Mouse (Mus musculus): ENCODE results near the gene Hist1h2bl. TPM values are rescaled to one million over a fixed set of nuclear protein-coding genes. Genes with fewer than 3 reads are reported as not detected.

Hist1h2bl gene
- total and polyA plus RNA-seq, 2 experiments from 2014 or later, result 0.98 to 431 TPM

- Histone ChIP-seq H3K27me3 (ENCODE audit: control insufficient read depth, insufficient read depth, low read length) (no peaks in the 10 kb centered on the region), H3K36me3 (replicated peaks; ENCODE audit: control insufficient read depth, insufficient read depth, low read length) (no peaks in the 10 kb centered on the region), H3K27ac (ENCODE audit: low read depth) (no peak within 1 kb of the TSS), H3K4me3 (ENCODE audit: low read depth, low read length) (no peak within 1 kb of the TSS), H3K9me3 (replicated peaks; ENCODE audit: control insufficient read depth, low read length) (no peaks in the 10 kb centered on the region), H3K4me1 (ENCODE audit: control insufficient read depth, insufficient read depth) (no peaks in the 10 kb centered on the region), H3K4me2 (ENCODE audit: low read depth, low read length) (no peak within 1 kb of the TSS), H3K9ac (replicated peaks; ENCODE audit: low read depth, low read length) (no peak within 1 kb of the TSS)
- no peak for TF ChIP-seq EP300 (IDR thresholded peaks at IDR 0.05; ENCODE audit: low read depth)
- no peak for TF ChIP-seq CTCF (IDR thresholded peaks at IDR 0.05; ENCODE audit: low read depth)
- ATAC-seq (ENCODE audit: insufficient read depth, low read depth), result no peak
- no peak for DNase-seq (ENCODE audit: low spot score)
These were observed 18.1 kb downstream of the Hist1h2bl start, which contains the start of gene Olfr1359 for GRCm38 (mm10) chr13:21697811-21698210. Gene Olfr1359, plus strand, starts transcription at chr13:21698111.

GRCm38 (mm10) chr13:21677305-21677704 is 38.6 kb downstream of the Hist1h2bl start, which contains the start of gene Olfr1360:
Gene Olfr1360, minus strand, starts transcription at chr13:21677405.
- DNase-seq (ENCODE audit: low spot score), result no peak
- no peaks in the 10 kb centered on the region for H3K27me3 ChIP-seq (ENCODE audit: control insufficient read depth, insufficient read depth, low read length)
- ATAC-seq (ENCODE audit: insufficient read depth, low read depth), result no peak
- H3K4me3 ChIP-seq (ENCODE audit: low read depth, low read length), result no peak within 1 kb of the TSS
- TF ChIP-seq CTCF (IDR thresholded peaks at IDR 0.05; ENCODE audit: low read depth), result no peak
- TF ChIP-seq EP300 (IDR thresholded peaks at IDR 0.05; ENCODE audit: low read depth), result no peak
- H3K4me2 ChIP-seq (ENCODE audit: low read depth, low read length), result no peak within 1 kb of the TSS
- no peaks in the 10 kb centered on the region for H3K36me3 ChIP-seq (replicated peaks; ENCODE audit: control insufficient read depth, insufficient read depth, low read length)
- H3K27ac ChIP-seq (ENCODE audit: low read depth), result no peak within 1 kb of the TSS
- no peak within 1 kb of the TSS for H3K9ac ChIP-seq (replicated peaks; ENCODE audit: low read depth, low read length)
- 70% methylated on average over 2 of the region's 2 CpGs for WGBS
- no peaks in the 10 kb centered on the region for H3K9me3 ChIP-seq (replicated peaks; ENCODE audit: control insufficient read depth, low read length)
- no peaks in the 10 kb centered on the region for H3K4me1 ChIP-seq (ENCODE audit: control insufficient read depth, insufficient read depth)

Small RNAs within 50 kb of the gene (microRNA-seq; reads per million reads assigned to microRNA genes)
- not detected for gene Gm44357
- gene Gm44367, result not detected
- gene Gm44454, result not detected

Other genes with a start within 250 kb of the Hist1h2bl start
Only the 30 nearest of the 32 such genes appear.
- not detected in 2 replicates for gene Gm10065, start 236.7 kb downstream of the Hist1h2bl start, total RNA-seq (2014; rRNA removed; ENCODE audit: low replicate concordance)
- not detected in 2 replicates for gene Gm10065, start 236.7 kb downstream of the Hist1h2bl start, polyA plus RNA-seq (2015; fragmentation: Nextera tagmentation; extraction: Ambion mirVana)
- 0.08 and 0.15 TPM in 2 replicates for gene AK157302, start 220.9 kb downstream of the Hist1h2bl start, total RNA-seq (2014; rRNA removed; ENCODE audit: low replicate concordance)
- gene AK157302, start 220.9 kb downstream of the Hist1h2bl start, polyA plus RNA-seq (2015; fragmentation: Nextera tagmentation; extraction: Ambion mirVana), result 0.93 and 1.3 TPM in 2 replicates
- gene Gm11273, start 214.7 kb downstream of the Hist1h2bl start, total RNA-seq (2014; rRNA removed; ENCODE audit: low replicate concordance), result 54.7 and 58.8 TPM in 2 replicates
- 27.8 and 29.0 TPM in 2 replicates for gene Gm11273, start 214.7 kb downstream of the Hist1h2bl start, polyA plus RNA-seq (2015; fragmentation: Nextera tagmentation; extraction: Ambion mirVana)
- gene Zkscan8, start 185.0 kb downstream of the Hist1h2bl start, total RNA-seq (2014; rRNA removed; ENCODE audit: low replicate concordance), result 7.1 and 10.9 TPM in 2 replicates
- 3.0 and 3.4 TPM in 2 replicates for gene Zkscan8, start 185.0 kb downstream of the Hist1h2bl start, polyA plus RNA-seq (2015; fragmentation: Nextera tagmentation; extraction: Ambion mirVana)
- not detected in 2 replicates for gene Olfr1366, start 173.3 kb downstream of the Hist1h2bl start, total RNA-seq (2014; rRNA removed; ENCODE audit: low replicate concordance)
- gene Olfr1366, start 173.3 kb downstream of the Hist1h2bl start, polyA plus RNA-seq (2015; fragmentation: Nextera tagmentation; extraction: Ambion mirVana), result not detected in 2 replicates
- gene Olfr1535, start 156.2 kb downstream of the Hist1h2bl start, total RNA-seq (2014; rRNA removed; ENCODE audit: low replicate concordance), result not detected in 2 replicates
- gene Olfr1535, start 156.2 kb downstream of the Hist1h2bl start, polyA plus RNA-seq (2015; fragmentation: Nextera tagmentation; extraction: Ambion mirVana), result 0.03 TPM in 1 of 2 replicates, not detected in the other
- not detected in 2 replicates for gene Olfr1364, start 134.4 kb downstream of the Hist1h2bl start, total RNA-seq (2014; rRNA removed; ENCODE audit: low replicate concordance)
- not detected in 2 replicates for gene Olfr1364, start 134.4 kb downstream of the Hist1h2bl start, polyA plus RNA-seq (2015; fragmentation: Nextera tagmentation; extraction: Ambion mirVana)
- gene Olfr1362, start 102.1 kb downstream of the Hist1h2bl start, total RNA-seq (2014; rRNA removed; ENCODE audit: low replicate concordance), result not detected in 2 replicates
- not detected in 2 replicates for gene Olfr1362, start 102.1 kb downstream of the Hist1h2bl start, polyA plus RNA-seq (2015; fragmentation: Nextera tagmentation; extraction: Ambion mirVana)
- gene Olfr11, start 73.6 kb downstream of the Hist1h2bl start, total RNA-seq (2014; rRNA removed; ENCODE audit: low replicate concordance), result not detected in 2 replicates
- gene Olfr11, start 73.6 kb downstream of the Hist1h2bl start, polyA plus RNA-seq (2015; fragmentation: Nextera tagmentation; extraction: Ambion mirVana), result not detected in 2 replicates
- gene Olfr1361, start 52.8 kb downstream of the Hist1h2bl start, total RNA-seq (2014; rRNA removed; ENCODE audit: low replicate concordance), result not detected in 2 replicates
- gene Olfr1361, start 52.8 kb downstream of the Hist1h2bl start, polyA plus RNA-seq (2015; fragmentation: Nextera tagmentation; extraction: Ambion mirVana), result not detected in 2 replicates
- not detected in 2 replicates for gene Olfr1360, start 38.7 kb downstream of the Hist1h2bl start, total RNA-seq (2014; rRNA removed; ENCODE audit: low replicate concordance)
- not detected in 2 replicates for gene Olfr1360, start 38.7 kb downstream of the Hist1h2bl start, polyA plus RNA-seq (2015; fragmentation: Nextera tagmentation; extraction: Ambion mirVana)
- gene Olfr1359, start 18.0 kb downstream of the Hist1h2bl start, total RNA-seq (2014; rRNA removed; ENCODE audit: low replicate concordance), result not detected in 2 replicates
- gene Olfr1359, start 18.0 kb downstream of the Hist1h2bl start, polyA plus RNA-seq (2015; fragmentation: Nextera tagmentation; extraction: Ambion mirVana), result not detected in 2 replicates
- 828 and 1,538 TPM in 2 replicates for gene Hist1h2ai, start 279 bp upstream of the Hist1h2bl start, total RNA-seq (2014; rRNA removed; ENCODE audit: low replicate concordance)
- gene Hist1h2ai, start 279 bp upstream of the Hist1h2bl start, polyA plus RNA-seq (2015; fragmentation: Nextera tagmentation; extraction: Ambion mirVana), result 3.6 and 4.3 TPM in 2 replicates
- gene Hist1h3h, start 1.5 kb upstream of the Hist1h2bl start, total RNA-seq (2014; rRNA removed; ENCODE audit: low replicate concordance), result 1,332 and 1,437 TPM in 2 replicates
- gene Hist1h3h, start 1.5 kb upstream of the Hist1h2bl start, polyA plus RNA-seq (2015; fragmentation: Nextera tagmentation; extraction: Ambion mirVana), result 1.8 TPM in 1 of 2 replicates, not detected in the other
- gene Hist1h2bm, start 5.9 kb upstream of the Hist1h2bl start, total RNA-seq (2014; rRNA removed; ENCODE audit: low replicate concordance), result 1,438 and 1,618 TPM in 2 replicates
- gene Hist1h2bm, start 5.9 kb upstream of the Hist1h2bl start, polyA plus RNA-seq (2015; fragmentation: Nextera tagmentation; extraction: Ambion mirVana), result 0.60 and 0.90 TPM in 2 replicates
- gene Hist1h4j, start 18.9 kb upstream of the Hist1h2bl start, total RNA-seq (2014; rRNA removed; ENCODE audit: low replicate concordance), result 962 and 1,129 TPM in 2 replicates
- 0.20 and 0.27 TPM in 2 replicates for gene Hist1h4j, start 18.9 kb upstream of the Hist1h2bl start, polyA plus RNA-seq (2015; fragmentation: Nextera tagmentation; extraction: Ambion mirVana)
- gene Hist1h4k, start 34.4 kb upstream of the Hist1h2bl start, total RNA-seq (2014; rRNA removed; ENCODE audit: low replicate concordance), result 470 and 1,132 TPM in 2 replicates
- gene Hist1h4k, start 34.4 kb upstream of the Hist1h2bl start, polyA plus RNA-seq (2015; fragmentation: Nextera tagmentation; extraction: Ambion mirVana), result 0.55 and 1.4 TPM in 2 replicates
- 128 and 633 TPM in 2 replicates for gene Hist1h2ak, start 37.7 kb upstream of the Hist1h2bl start, total RNA-seq (2014; rRNA removed; ENCODE audit: low replicate concordance)
- 10.3 and 10.7 TPM in 2 replicates for gene Hist1h2ak, start 37.7 kb upstream of the Hist1h2bl start, polyA plus RNA-seq (2015; fragmentation: Nextera tagmentation; extraction: Ambion mirVana)
- gene Hist1h2bn, start 38.0 kb upstream of the Hist1h2bl start, total RNA-seq (2014; rRNA removed; ENCODE audit: low replicate concordance), result 1,069 and 1,692 TPM in 2 replicates
- 0.94 and 2.5 TPM in 2 replicates for gene Hist1h2bn, start 38.0 kb upstream of the Hist1h2bl start, polyA plus RNA-seq (2015; fragmentation: Nextera tagmentation; extraction: Ambion mirVana)
- gene Hist1h1b, start 64.5 kb upstream of the Hist1h2bl start, total RNA-seq (2014; rRNA removed; ENCODE audit: low replicate concordance), result 356 and 550 TPM in 2 replicates
- gene Hist1h1b, start 64.5 kb upstream of the Hist1h2bl start, polyA plus RNA-seq (2015; fragmentation: Nextera tagmentation; extraction: Ambion mirVana), result 4.7 and 5.4 TPM in 2 replicates
- gene Hist1h3i, start 67.2 kb upstream of the Hist1h2bl start, total RNA-seq (2014; rRNA removed; ENCODE audit: low replicate concordance), result 602 and 1,805 TPM in 2 replicates
- gene Hist1h3i, start 67.2 kb upstream of the Hist1h2bl start, polyA plus RNA-seq (2015; fragmentation: Nextera tagmentation; extraction: Ambion mirVana), result 21.5 and 25.8 TPM in 2 replicates
- 677 and 1,354 TPM in 2 replicates for gene Hist1h2an, start 71.1 kb upstream of the Hist1h2bl start, total RNA-seq (2014; rRNA removed; ENCODE audit: low replicate concordance)
- 1.8 and 3.3 TPM in 2 replicates for gene Hist1h2an, start 71.1 kb upstream of the Hist1h2bl start, polyA plus RNA-seq (2015; fragmentation: Nextera tagmentation; extraction: Ambion mirVana)
- gene Hist1h2bp, start 71.3 kb upstream of the Hist1h2bl start, total RNA-seq (2014; rRNA removed; ENCODE audit: low replicate concordance), result 250 and 332 TPM in 2 replicates
- gene Hist1h2bp, start 71.3 kb upstream of the Hist1h2bl start, polyA plus RNA-seq (2015; fragmentation: Nextera tagmentation; extraction: Ambion mirVana), result 0.34 and 0.55 TPM in 2 replicates
- gene Hist1h2bq, start 94.1 kb upstream of the Hist1h2bl start, total RNA-seq (2014; rRNA removed; ENCODE audit: low replicate concordance), result 1,204 and 1,722 TPM in 2 replicates
- 5.6 and 6.3 TPM in 2 replicates for gene Hist1h2bq, start 94.1 kb upstream of the Hist1h2bl start, polyA plus RNA-seq (2015; fragmentation: Nextera tagmentation; extraction: Ambion mirVana)
- not detected in 2 replicates for gene Hist1h2ao, start 94.3 kb upstream of the Hist1h2bl start, total RNA-seq (2014; rRNA removed; ENCODE audit: low replicate concordance)
- not detected in 2 replicates for gene Hist1h2ao, start 94.3 kb upstream of the Hist1h2bl start, polyA plus RNA-seq (2015; fragmentation: Nextera tagmentation; extraction: Ambion mirVana)
- gene Hist1h4m, start 95.6 kb upstream of the Hist1h2bl start, total RNA-seq (2014; rRNA removed; ENCODE audit: low replicate concordance), result 1.1 and 2.7 TPM in 2 replicates
- not detected in 2 replicates for gene Hist1h4m, start 95.6 kb upstream of the Hist1h2bl start, polyA plus RNA-seq (2015; fragmentation: Nextera tagmentation; extraction: Ambion mirVana)
- gene Hist1h4n, start 116.1 kb upstream of the Hist1h2bl start, total RNA-seq (2014; rRNA removed; ENCODE audit: low replicate concordance), result 3,661 and 3,822 TPM in 2 replicates
- 2.0 and 2.4 TPM in 2 replicates for gene Hist1h4n, start 116.1 kb upstream of the Hist1h2bl start, polyA plus RNA-seq (2015; fragmentation: Nextera tagmentation; extraction: Ambion mirVana)
- gene Hist1h2ap, start 117.4 kb upstream of the Hist1h2bl start, total RNA-seq (2014; rRNA removed; ENCODE audit: low replicate concordance), result 1,615 and 1,927 TPM in 2 replicates
- 664 and 726 TPM in 2 replicates for gene Hist1h2ap, start 117.4 kb upstream of the Hist1h2bl start, polyA plus RNA-seq (2015; fragmentation: Nextera tagmentation; extraction: Ambion mirVana)
- 929 and 1,160 TPM in 2 replicates for gene Hist1h2br, start 117.6 kb upstream of the Hist1h2bl start, total RNA-seq (2014; rRNA removed; ENCODE audit: low replicate concordance)
- gene Hist1h2br, start 117.6 kb upstream of the Hist1h2bl start, polyA plus RNA-seq (2015; fragmentation: Nextera tagmentation; extraction: Ambion mirVana), result 5.2 and 6.5 TPM in 2 replicates
- gene Zfp184, start 229.0 kb upstream of the Hist1h2bl start, total RNA-seq (2014; rRNA removed; ENCODE audit: low replicate concordance), result 1.1 and 1.7 TPM in 2 replicates
- 2.1 and 2.6 TPM in 2 replicates for gene Zfp184, start 229.0 kb upstream of the Hist1h2bl start, polyA plus RNA-seq (2015; fragmentation: Nextera tagmentation; extraction: Ambion mirVana)